In the genomic region with DNA sequence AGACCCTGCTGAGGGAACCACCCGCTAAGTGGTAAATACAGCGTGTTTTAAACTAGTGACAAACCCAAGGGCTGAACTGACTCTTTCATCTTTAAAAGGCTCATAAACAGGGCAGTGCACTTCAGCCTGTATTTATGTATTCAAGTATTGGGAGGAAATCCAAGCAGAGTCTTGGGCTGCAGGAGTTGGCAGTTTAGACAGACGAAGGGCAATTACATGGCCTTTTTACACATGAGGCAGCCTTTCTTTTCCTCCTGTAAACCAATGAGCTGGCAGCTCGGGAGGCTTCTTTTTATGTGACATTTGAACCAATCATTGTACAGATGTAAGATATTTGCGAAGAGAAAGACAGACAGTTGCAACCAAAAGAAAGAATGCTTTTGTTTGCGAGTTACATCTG, we compare ENCODE assay signal across 19 mouse cellular contexts.
"Had no signal": no experiment of that assay in that cellular context is flagged by ENCODE, and none has a peak within 500 bp of the region (broad histone marks: within the 10 kb centered on the region; RNA-seq: fewer than 3 reads in every experiment).

No protein-coding gene starts in this region.

- H3K27ac ChIP-seq: kidney, postnatal 0 days; layer of hippocampus, adult 2 months; left cerebral cortex, adult 2 months; liver, embryonic 13.5 days; macrophage; neural tube, embryonic 12.5 days; neural tube, embryonic 15.5 days; stomach, embryonic 15.5 days had no signal

- H3K4me3 ChIP-seq: layer of hippocampus, adult 2 months; left cerebral cortex, adult 2 months; liver, embryonic 13.5 days; neural tube, embryonic 12.5 days; neural tube, embryonic 15.5 days; stomach, embryonic 15.5 days had no signal

- H3K4me2 ChIP-seq: liver, embryonic 13.5 days; neural tube, embryonic 12.5 days; neural tube, embryonic 15.5 days; stomach, embryonic 15.5 days had no signal

- H3K9me3 ChIP-seq: liver, embryonic 13.5 days; neural tube, embryonic 12.5 days; neural tube, embryonic 15.5 days; stomach, embryonic 15.5 days had no signal

- DNase-seq: kidney, adult 2 months; kidney, postnatal 25 days; layer of hippocampus, adult 9-11 months; liver, embryonic 13.5 days; lung, adult 2 months; lung, postnatal 14 days; midbrain, embryonic 14.5 days; right cerebral cortex, adult 18-20 months; right cerebral cortex, postnatal 14 days; right cerebral cortex, postnatal 4 days; thymus, postnatal 25 days had no signal

- H3K9ac ChIP-seq: liver, embryonic 13.5 days; neural tube, embryonic 12.5 days; neural tube, embryonic 15.5 days; stomach, embryonic 15.5 days had no signal

- H3K4me1 ChIP-seq: liver, embryonic 13.5 days; neural tube, embryonic 12.5 days; neural tube, embryonic 15.5 days had no signal

- H3K36me3 ChIP-seq: liver, embryonic 13.5 days; neural tube, embryonic 12.5 days; neural tube, embryonic 15.5 days; stomach, embryonic 15.5 days had no signal

- ATAC-seq: intestine, postnatal 0 days had no signal

- H3K27me3 ChIP-seq: neural tube, embryonic 12.5 days; neural tube, embryonic 15.5 days; stomach, embryonic 15.5 days had no signal
